Mouse (Mus musculus): Measurements from ENCODE around the gene Lpcat2b. TPM values are rescaled to one million over a fixed set of nuclear protein-coding genes. Genes with fewer than 3 reads are reported as not detected.

The Lpcat2b gene
- polyA plus RNA-seq (2017; shearing (Covaris generic)): not detected

GRCm38 (mm10) chr5:107431249-107431648 lies at the start of gene Lpcat2b:
Lpcat2b (plus strand) TSS chr5:107431549.

GRCm38 (mm10) chr5:107402436-107402835 lies 28.9 kb upstream of the Lpcat2b start, which contains the start of gene Ephx4:
Ephx4 (plus strand) TSS chr5:107402736.

DNA sequence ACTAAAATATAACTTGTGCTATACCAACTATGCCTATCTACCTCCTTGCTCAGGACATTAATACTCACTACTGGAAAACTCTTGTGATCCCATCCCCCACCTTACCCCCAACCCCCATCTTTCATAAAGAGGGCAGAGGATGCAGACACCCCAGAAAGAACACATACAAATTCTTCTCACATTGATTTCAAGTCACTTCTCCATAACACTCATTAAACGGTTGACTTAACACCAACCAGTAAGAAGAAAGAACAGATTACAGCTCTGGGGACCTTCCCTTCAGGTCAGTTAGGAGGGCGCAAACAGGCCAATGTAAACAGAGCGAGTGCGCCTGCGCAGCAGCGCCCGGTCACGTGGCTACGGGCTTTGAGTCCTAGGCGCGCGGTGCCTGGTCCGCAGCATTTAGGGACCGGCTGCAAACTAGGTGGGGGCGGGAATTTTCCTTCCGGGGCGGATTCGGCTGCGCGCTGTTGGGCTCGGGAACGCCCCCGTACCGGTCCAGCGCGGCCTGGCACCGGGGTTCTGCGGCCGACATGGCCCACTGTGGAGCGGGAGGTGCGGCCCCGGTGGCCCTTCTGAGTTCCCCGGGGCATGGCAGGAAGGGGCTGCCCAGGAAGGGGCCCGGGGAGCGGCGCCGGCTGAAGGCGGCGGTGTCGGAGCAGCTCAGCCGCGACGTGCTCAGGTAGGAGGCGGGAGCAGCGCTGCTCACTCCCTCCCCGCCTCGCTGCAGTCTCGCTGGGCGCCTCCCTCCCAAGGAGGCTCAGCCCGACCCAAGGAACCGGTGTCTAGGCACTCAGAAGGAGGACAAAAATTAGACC lies 6.3 kb downstream of the Lpcat2b start, which contains the start of gene Btbd8:
Btbd8 (plus strand) TSS at position 534 of the 818 bp plus-strand sequence.

Other genes with a start within 250 kb of the Lpcat2b start
- gene Tgfbr3, start 141.9 kb upstream of the Lpcat2b start, polyA plus RNA-seq (2017; shearing (Covaris generic)): 88.6 TPM
- gene Brdt, start 100.4 kb upstream of the Lpcat2b start, polyA plus RNA-seq (2017; shearing (Covaris generic)): 0.60 TPM
- 0.45 TPM for gene Ephx4, start 28.8 kb upstream of the Lpcat2b start, polyA plus RNA-seq (2017; shearing (Covaris generic))
- gene Btbd8, start 6.4 kb downstream of the Lpcat2b start, polyA plus RNA-seq (2017; shearing (Covaris generic)): 5.5 TPM
- gene Gm42669, start 76.1 kb downstream of the Lpcat2b start, polyA plus RNA-seq (2017; shearing (Covaris generic)): not detected
- gene 1700028K03Rik, start 103.2 kb downstream of the Lpcat2b start, polyA plus RNA-seq (2017; shearing (Covaris generic)): 0.57 TPM
- gene Rpap2, start 165.8 kb downstream of the Lpcat2b start, polyA plus RNA-seq (2017; shearing (Covaris generic)): 24.5 TPM
- gene Glmn, start 166.3 kb downstream of the Lpcat2b start, polyA plus RNA-seq (2017; shearing (Covaris generic)): 13.1 TPM